ENCODE assay signal across 15 mouse cellular contexts in the genomic region with DNA sequence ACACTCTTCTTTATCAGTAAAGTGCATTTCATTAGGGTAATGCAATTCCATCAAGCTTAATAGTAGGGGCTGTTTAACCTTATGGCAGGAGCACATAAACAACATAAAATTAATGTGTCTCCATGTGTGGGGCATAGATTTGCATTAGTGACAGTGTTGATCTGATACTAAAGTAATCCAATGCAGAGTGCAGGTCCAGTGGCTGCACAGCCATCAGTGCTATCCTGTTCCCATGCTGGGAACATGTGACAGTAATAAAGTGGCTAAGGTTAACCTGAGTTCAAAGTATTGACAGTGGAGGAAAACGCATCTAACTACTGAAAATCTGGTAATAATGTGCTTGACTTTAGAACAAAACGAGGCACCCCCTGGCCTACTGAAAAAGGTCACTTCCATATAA.
DNase-seq lines count a peak whose midpoint lies in the region; ATAC-seq lines count a peak whose summit lies in the region.
"Had no signal": no experiment of that assay in that cellular context is flagged by ENCODE, and none has a peak within 500 bp of the region (broad histone marks: within the 10 kb centered on the region; RNA-seq: fewer than 3 reads in every experiment).

No protein-coding gene starts in this region.

- H3K27me3 ChIP-seq in forebrain, embryonic 13.5 days: no peaks in the 10 kb centered on the region
- H3K27me3 ChIP-seq in forebrain, embryonic 10.5 days (ENCODE audit: poor library complexity, severe bottlenecking): no peaks in the 10 kb centered on the region
- no peaks in the 10 kb centered on the region for H3K27me3 ChIP-seq in neural tube, embryonic 11.5 days (ENCODE audit: control insufficient read depth, insufficient read depth, low read length)
- no peaks in the 10 kb centered on the region for H3K27me3 ChIP-seq in hindbrain, embryonic 16.5 days (replicated peaks; ENCODE audit: control insufficient read depth, insufficient read depth, low read length)
- H3K27me3 ChIP-seq in neural tube, embryonic 15.5 days (replicated peaks): no peaks in the 10 kb centered on the region
- no peaks in the 10 kb centered on the region for H3K27me3 ChIP-seq in heart, embryonic 12.5 days (replicated peaks)
- H3K27me3 ChIP-seq: embryonic facial prominence, embryonic 15.5 days; intestine, embryonic 15.5 days; liver, embryonic 12.5 days had no signal

- no peak overlapping the region for H3K9ac ChIP-seq in forebrain, embryonic 13.5 days
- no peak overlapping the region for H3K9ac ChIP-seq in neural tube, embryonic 11.5 days (ENCODE audit: low read length)
- H3K9ac ChIP-seq in hindbrain, embryonic 16.5 days (ENCODE audit: low read depth, low read length): no peak overlapping the region
- H3K9ac ChIP-seq in neural tube, embryonic 15.5 days (replicated peaks): no peak overlapping the region
- H3K9ac ChIP-seq in heart, embryonic 12.5 days: no peak overlapping the region
- H3K9ac ChIP-seq: embryonic facial prominence, embryonic 15.5 days; intestine, embryonic 15.5 days; liver, embryonic 12.5 days had no signal

- H3K27ac ChIP-seq in forebrain, embryonic 13.5 days: no peak overlapping the region
- H3K27ac ChIP-seq in forebrain, embryonic 10.5 days: no peak overlapping the region
- H3K27ac ChIP-seq in neural tube, embryonic 11.5 days (ENCODE audit: low read depth, low read length): no peak overlapping the region
- no peak overlapping the region for H3K27ac ChIP-seq in hindbrain, embryonic 16.5 days (ENCODE audit: low read depth, low read length)
- peak overlapping the region; percentile 33; the same call in 1 of the 2 replicates for H3K27ac ChIP-seq in neural tube, embryonic 15.5 days (replicated peaks)
- no peak overlapping the region for H3K27ac ChIP-seq in heart, embryonic 12.5 days (ENCODE audit: poor library complexity, severe bottlenecking)
- H3K27ac ChIP-seq: embryonic facial prominence, embryonic 15.5 days; intestine, embryonic 15.5 days; liver, embryonic 12.5 days had no signal

- H3K4me1 ChIP-seq in forebrain, embryonic 13.5 days: no peaks in the 10 kb centered on the region
- H3K4me1 ChIP-seq in forebrain, embryonic 10.5 days: 0 out of 2 replicates have a peak, but pooled peaks cover 6% of the 10 kb centered on the region
- peaks cover 9% of the 10 kb centered on the region for H3K4me1 ChIP-seq in neural tube, embryonic 11.5 days (ENCODE audit: control insufficient read depth, insufficient read depth, low read length)
- H3K4me1 ChIP-seq in hindbrain, embryonic 16.5 days (ENCODE audit: control insufficient read depth, insufficient read depth, low read depth, low read length): peaks cover 5% of the 10 kb centered on the region
- H3K4me1 ChIP-seq in neural tube, embryonic 15.5 days: peaks cover 19% of the 10 kb centered on the region
- no peaks in the 10 kb centered on the region for H3K4me1 ChIP-seq in heart, embryonic 12.5 days (replicated peaks)
- H3K4me1 ChIP-seq: embryonic facial prominence, embryonic 15.5 days; intestine, embryonic 15.5 days; liver, embryonic 12.5 days had no signal

- H3K36me3 ChIP-seq in forebrain, embryonic 13.5 days (ENCODE audit: poor library complexity, severe bottlenecking): no peaks in the 10 kb centered on the region
- no peaks in the 10 kb centered on the region for H3K36me3 ChIP-seq in forebrain, embryonic 10.5 days (replicated peaks)
- no peaks in the 10 kb centered on the region for H3K36me3 ChIP-seq in neural tube, embryonic 11.5 days (ENCODE audit: control insufficient read depth, insufficient read depth, low read length)
- H3K36me3 ChIP-seq in hindbrain, embryonic 16.5 days (ENCODE audit: control insufficient read depth, insufficient read depth, low read length): no peaks in the 10 kb centered on the region
- H3K36me3 ChIP-seq in neural tube, embryonic 15.5 days: no peaks in the 10 kb centered on the region
- H3K36me3 ChIP-seq in heart, embryonic 12.5 days: no peaks in the 10 kb centered on the region
- H3K36me3 ChIP-seq: embryonic facial prominence, embryonic 15.5 days; intestine, embryonic 15.5 days; liver, embryonic 12.5 days had no signal

- no peak overlapping the region for H3K4me2 ChIP-seq in forebrain, embryonic 13.5 days
- no peak overlapping the region for H3K4me2 ChIP-seq in neural tube, embryonic 11.5 days (ENCODE audit: low read depth)
- no peak overlapping the region for H3K4me2 ChIP-seq in hindbrain, embryonic 16.5 days (ENCODE audit: low read length)
- H3K4me2 ChIP-seq in neural tube, embryonic 15.5 days: no peak overlapping the region
- no peak overlapping the region for H3K4me2 ChIP-seq in heart, embryonic 12.5 days
- H3K4me2 ChIP-seq: embryonic facial prominence, embryonic 15.5 days; intestine, embryonic 15.5 days; liver, embryonic 12.5 days had no signal

- 70% methylated on average over 2 of the region's 2 CpGs for WGBS in forebrain, embryonic 13.5 days
- 73% methylated on average over 2 of the region's 2 CpGs for WGBS in forebrain, embryonic 10.5 days
- 9% methylated on average over 2 of the region's 2 CpGs for WGBS in neural tube, embryonic 11.5 days
- WGBS in hindbrain, embryonic 16.5 days: 28% methylated on average over 2 of the region's 2 CpGs
- WGBS in neural tube, embryonic 15.5 days: 6% methylated on average over 2 of the region's 2 CpGs
- 64% methylated on average over 2 of the region's 2 CpGs for WGBS in heart, embryonic 12.5 days

- 0 out of 2 replicates have a peak, but pooled peaks have one; percentile 61 for ATAC-seq in forebrain, embryonic 13.5 days
- peak; percentile 90 for ATAC-seq in neural tube, embryonic 11.5 days (ENCODE audit: insufficient read depth, low FRiP score, low TSS enrichment)
- peak; percentile 81 for ATAC-seq in hindbrain, embryonic 16.5 days
- peak; percentile 86 for ATAC-seq in neural tube, embryonic 15.5 days (ENCODE audit: low FRiP score)
- no peak for ATAC-seq in heart, embryonic 12.5 days (ENCODE audit: insufficient number of reproducible peaks, low FRiP score)
- ATAC-seq: intestine, embryonic 15.5 days; liver, embryonic 12.5 days had no signal

- no peak for DNase-seq in forebrain, embryonic 10.5 days (ENCODE audit: extremely low spot score, low spot score)
- peak; percentile 36 for DNase-seq in neural tube, embryonic 11.5 days (ENCODE audit: low spot score)
- DNase-seq in neural tube, embryonic 10.5 days (ENCODE audit: extremely low spot score, low spot score): no peak
- no peak for DNase-seq in adipocyte (ENCODE audit: low spot score)
- DNase-seq: adrenal gland, postnatal 10 days; B cell, adult 2 months; cerebellum, adult 9-11 months; thymus, adult 18-20 months had no signal

- no peaks in the 10 kb centered on the region for H3K9me3 ChIP-seq in forebrain, embryonic 13.5 days (replicated peaks)
- no peaks in the 10 kb centered on the region for H3K9me3 ChIP-seq in forebrain, embryonic 10.5 days
- H3K9me3 ChIP-seq in neural tube, embryonic 11.5 days (ENCODE audit: control insufficient read depth, low read length): no peaks in the 10 kb centered on the region
- H3K9me3 ChIP-seq in hindbrain, embryonic 16.5 days (ENCODE audit: control insufficient read depth, low read length): no peaks in the 10 kb centered on the region
- no peaks in the 10 kb centered on the region for H3K9me3 ChIP-seq in neural tube, embryonic 15.5 days (replicated peaks)
- peaks cover 4% of the 10 kb centered on the region; the same call in 1 of the 2 replicates for H3K9me3 ChIP-seq in heart, embryonic 12.5 days (replicated peaks)
- H3K9me3 ChIP-seq: embryonic facial prominence, embryonic 15.5 days; intestine, embryonic 15.5 days; liver, embryonic 12.5 days had no signal

- H3K4me3 ChIP-seq in forebrain, embryonic 13.5 days: no peak overlapping the region
- no peak overlapping the region for H3K4me3 ChIP-seq in forebrain, embryonic 10.5 days
- H3K4me3 ChIP-seq in neural tube, embryonic 11.5 days (ENCODE audit: low read depth, low read length): no peak overlapping the region
- H3K4me3 ChIP-seq in hindbrain, embryonic 16.5 days (ENCODE audit: low read length): no peak overlapping the region
- H3K4me3 ChIP-seq in neural tube, embryonic 15.5 days (replicated peaks): no peak overlapping the region
- no peak overlapping the region for H3K4me3 ChIP-seq in heart, embryonic 12.5 days
- H3K4me3 ChIP-seq: embryonic facial prominence, embryonic 15.5 days; intestine, embryonic 15.5 days; liver, embryonic 12.5 days had no signal
